Mouse (Mus musculus): Measurements from ENCODE around the gene Arhgap33. TPM values are rescaled to one million over a fixed set of nuclear protein-coding genes. Genes with fewer than 3 reads are reported as not detected.

The Arhgap33 gene
- total RNA-seq (2021) = under 1 TPM; 0.56 to 0.89 TPM

GRCm38 (mm10) chr7:30534633-30535577 lies at the start of gene Arhgap33:
Gene Arhgap33 (minus strand): TSS chr7:30535060.
- intact Hi-C loops (cut with DNase I) = no loop called here
- DNase-seq = peak; percentile 93 to 94

- intact Hi-C loops (cut with DNase I) = no loop called here
- no peak for DNase-seq
Observed at GRCm38 (mm10) chr7:30584339-30584738, 49.5 kb upstream of the Arhgap33 start.

DNA sequence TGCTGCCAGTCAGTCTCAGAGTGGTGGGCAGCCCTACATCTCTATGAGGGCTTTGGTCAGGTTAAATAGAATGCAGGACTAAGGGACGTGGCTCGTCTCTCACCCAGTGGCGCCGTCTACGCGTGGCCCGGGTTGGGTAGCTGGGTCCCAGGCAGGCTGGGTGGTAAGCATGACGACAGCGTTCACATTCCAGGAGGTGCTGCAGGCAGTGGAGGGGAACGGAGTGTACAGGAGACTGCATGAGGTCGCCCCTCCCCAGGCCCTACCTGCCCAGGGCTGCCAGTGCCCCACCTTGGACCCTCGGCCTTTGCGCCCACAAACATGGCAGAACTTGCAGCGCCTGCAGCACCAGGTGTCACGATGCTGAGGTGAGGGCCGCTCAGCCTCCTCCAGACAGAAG lies 46.7 kb upstream of the Arhgap33 start:
- no peak for DNase-seq
- intact Hi-C loops (cut with DNase I) = no loop called here

- no peak for DNase-seq
Observed at GRCm38 (mm10) chr7:30579950-30580349, 45.1 kb upstream of the Arhgap33 start.

DNA sequence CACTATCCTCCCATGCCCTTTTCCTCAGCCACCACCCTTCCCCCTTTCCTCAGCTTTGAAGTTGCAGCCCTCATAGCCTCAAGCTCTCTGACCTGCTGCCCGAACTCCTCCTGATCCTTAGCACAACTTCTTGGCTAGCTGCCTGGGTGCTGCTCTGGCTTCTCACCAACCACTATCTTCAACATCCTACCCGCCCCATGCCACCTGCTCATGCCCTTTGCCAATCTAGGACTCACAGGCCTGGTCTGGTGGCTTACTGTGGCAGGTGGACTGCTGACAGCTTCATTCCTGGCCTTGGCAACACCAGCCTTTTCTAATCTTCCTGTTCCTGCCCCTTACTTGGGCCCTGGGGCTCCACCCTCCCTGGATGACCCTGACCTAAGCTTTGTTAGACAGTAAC lies 38.1 kb upstream of the Arhgap33 start:
- DNase-seq = peak in 1 of 2 experiments; percentile 53
- intact Hi-C loops (cut with DNase I) = no loop called here

More at GRCm38 (mm10) chr7:30579950-30580349, 45.1 kb upstream of the Arhgap33 start:
- intact Hi-C loops (cut with DNase I) = no loop called here

- no peak for DNase-seq
- intact Hi-C loops (cut with DNase I) = no loop called here
Observed at GRCm38 (mm10) chr7:30572389-30572788, 37.5 kb upstream of the Arhgap33 start.

GRCm38 (mm10) chr7:30567555-30567954 lies 32.7 kb upstream of the Arhgap33 start:
- DNase-seq = no peak
- intact Hi-C loops (cut with DNase I) = no loop called here

DNA sequence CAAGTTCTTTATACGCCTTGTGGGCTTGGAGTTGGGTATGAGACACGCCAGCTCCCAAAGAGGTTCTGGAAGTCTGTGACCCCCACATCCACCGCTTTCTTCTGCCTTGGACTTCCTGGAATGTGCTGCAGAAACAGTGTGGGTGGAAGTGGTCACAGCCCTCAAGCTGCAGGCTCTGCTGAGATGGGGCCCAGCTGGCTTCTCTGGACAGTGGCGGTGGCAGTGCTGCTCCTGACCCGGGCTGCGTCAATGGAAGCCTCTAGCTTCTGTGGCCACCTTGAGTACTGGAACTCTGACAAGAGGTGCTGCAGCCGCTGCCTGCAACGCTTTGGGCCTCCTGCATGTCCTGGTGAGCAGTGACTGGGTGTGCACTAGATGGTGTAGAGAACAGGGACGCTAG lies 31.2 kb upstream of the Arhgap33 start:
- no peak for DNase-seq
- intact Hi-C loops (cut with DNase I) = no loop called here

DNA sequence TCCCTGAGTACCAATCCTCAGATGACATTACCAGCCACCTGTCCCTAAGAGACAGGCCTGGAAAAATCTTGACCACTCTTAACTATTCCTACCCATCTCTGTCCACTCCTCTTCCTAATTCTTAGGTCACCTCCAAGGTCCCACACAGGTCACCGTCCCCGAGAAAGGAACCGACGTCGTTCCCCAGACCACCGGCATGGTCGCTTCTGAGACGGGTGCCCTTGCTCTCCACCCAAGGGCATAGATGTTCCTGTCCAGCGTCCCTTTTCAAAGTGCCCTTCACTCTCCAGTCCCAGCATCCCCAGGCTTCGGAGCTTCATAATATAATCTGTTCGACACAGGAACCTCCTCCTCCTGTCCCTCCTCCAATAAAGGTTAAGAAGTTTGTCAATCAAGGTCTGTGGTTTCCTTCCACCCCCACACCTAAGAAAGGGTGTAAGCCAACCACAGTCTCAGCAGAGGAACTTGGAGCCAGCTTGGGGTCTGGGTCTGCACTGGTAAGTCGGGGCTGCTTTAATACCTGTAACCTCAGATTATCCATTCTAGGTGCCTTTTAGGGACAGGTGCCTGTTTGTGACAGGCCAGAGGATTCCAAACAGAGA lies 30.2 kb upstream of the Arhgap33 start, which contains the start of gene Igflr1:
Igflr1 (plus strand) TSS at position 458 of the 602 bp plus-strand sequence.
- intact Hi-C loops (cut with DNase I) = loop anchor here (1.0 kb wide), 1 partner anchor 22 kb away; no protein-coding TSS in a partner anchor
- no peak for DNase-seq

DNA sequence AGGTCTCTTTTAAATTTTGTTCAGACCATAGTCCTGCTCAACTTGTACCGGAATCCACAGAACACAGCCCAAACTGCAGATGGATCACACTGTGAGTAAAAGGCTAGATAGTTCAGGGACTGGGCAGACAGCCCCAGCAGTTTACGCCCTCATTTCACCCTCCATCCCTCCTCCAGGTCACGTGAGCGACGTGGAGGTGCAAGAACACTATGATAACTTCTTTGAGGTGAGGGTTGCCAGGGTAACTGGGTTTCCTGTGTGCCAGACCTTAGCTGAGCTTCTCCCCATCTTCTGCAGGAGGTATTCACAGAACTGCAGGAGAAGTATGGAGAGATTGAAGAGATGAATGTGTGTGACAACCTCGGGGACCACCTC lies 29.0 kb upstream of the Arhgap33 start:
- intact Hi-C loops (cut with DNase I) = loop anchor here (1.0 kb wide), 1 partner anchor 23 kb away; no protein-coding TSS in a partner anchor

GRCm38 (mm10) chr7:30563117-30563905 lies 28.5 kb upstream of the Arhgap33 start, which contains the start of the genes U2af1l4, Gm49396 and Psenen:
Gene U2af1l4 (plus strand): TSS chr7:30563301.
Gene Gm49396 (plus strand): TSS chr7:30563344.
Gene Psenen (minus strand): TSS chr7:30563627.
- intact Hi-C loops (cut with DNase I) = no loop called here
- peak; percentile 91 to 94 for DNase-seq

More for the DNA sequence above, 29.0 kb upstream of the Arhgap33 start:
- DNase-seq = no peak

DNA sequence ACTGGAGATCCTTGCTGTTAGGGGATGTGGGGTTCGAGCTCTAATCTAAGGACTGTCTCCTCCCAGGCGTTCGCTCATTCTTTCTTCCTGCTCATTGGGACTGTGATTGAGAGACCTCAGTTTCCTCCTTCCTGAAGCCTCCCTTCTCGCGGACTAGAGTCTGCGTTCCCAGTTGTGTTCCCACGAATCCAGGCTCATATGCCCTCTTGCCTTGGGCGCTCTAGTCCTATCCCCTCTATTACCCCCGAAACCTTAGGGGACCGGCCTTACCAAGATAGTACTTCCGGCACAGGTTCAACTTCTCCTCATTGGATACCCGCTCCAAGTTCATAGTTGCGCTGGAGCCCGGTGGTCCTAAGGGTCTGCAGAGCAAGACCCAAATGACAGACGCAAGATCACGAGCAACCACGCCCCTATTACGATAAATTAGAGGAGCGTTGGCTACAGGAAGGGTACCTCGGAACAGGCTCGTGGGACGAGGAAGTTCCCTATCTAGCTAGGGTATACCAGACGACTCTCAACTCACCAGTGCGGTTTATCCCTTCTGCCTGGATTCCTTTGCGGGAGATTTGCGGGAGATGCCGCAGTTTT lies 27.8 kb upstream of the Arhgap33 start:
- intact Hi-C loops (cut with DNase I) = no loop called here
- DNase-seq = peak in 1 of 2 experiments; percentile 27

- intact Hi-C loops (cut with DNase I) = no loop called here
- DNase-seq = no peak
Observed at GRCm38 (mm10) chr7:30560296-30560695, 25.4 kb upstream of the Arhgap33 start.

GRCm38 (mm10) chr7:30559443-30559954 lies 24.6 kb upstream of the Arhgap33 start, which contains the start of gene Lin37:
Gene Lin37 (minus strand): TSS chr7:30559838.
- peak; percentile 90 to 91 for DNase-seq
- intact Hi-C loops (cut with DNase I) = no loop called here

DNA sequence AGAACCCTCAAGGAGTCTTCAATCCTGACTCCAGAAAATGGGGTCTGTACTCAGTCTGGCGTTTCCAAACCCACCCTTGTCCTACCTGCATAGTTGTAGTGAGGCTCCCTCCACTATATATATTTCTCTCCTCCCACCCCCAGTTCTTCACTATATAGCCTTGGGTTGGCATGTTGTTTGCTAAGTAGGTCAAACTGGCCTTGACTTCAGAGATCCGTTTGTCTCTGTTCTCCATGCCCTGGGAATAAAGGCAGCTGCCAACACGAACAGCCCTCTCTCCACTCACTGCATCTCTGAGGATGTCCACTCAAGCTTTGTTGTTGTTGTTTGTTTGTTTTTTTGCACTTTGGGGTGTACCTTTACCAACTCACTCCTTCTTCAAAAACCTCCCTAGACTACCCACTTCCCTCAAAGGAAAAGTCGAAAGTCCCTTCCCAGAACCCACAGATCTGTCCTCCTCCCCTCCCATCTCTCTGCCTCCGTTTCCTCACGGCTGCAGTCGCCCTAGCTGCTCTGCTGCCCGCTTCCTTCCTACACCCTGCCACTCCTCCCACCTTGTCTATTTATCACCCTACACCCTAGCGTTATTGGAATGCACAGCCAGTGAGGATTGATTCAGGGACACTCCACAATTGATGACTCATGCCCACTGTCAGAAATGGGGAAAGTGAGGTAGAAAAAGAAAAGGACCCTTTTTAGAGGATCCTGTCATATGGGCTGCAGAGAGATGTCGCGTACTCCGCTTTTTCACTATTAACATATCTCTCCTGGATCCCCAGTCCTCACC lies 24.0 kb upstream of the Arhgap33 start:
- DNase-seq = no peak
- intact Hi-C loops (cut with DNase I) = no loop called here

- intact Hi-C loops (cut with DNase I) = no loop called here
- no peak for DNase-seq
Observed at GRCm38 (mm10) chr7:30557901-30558514, 23.1 kb upstream of the Arhgap33 start.

DNA sequence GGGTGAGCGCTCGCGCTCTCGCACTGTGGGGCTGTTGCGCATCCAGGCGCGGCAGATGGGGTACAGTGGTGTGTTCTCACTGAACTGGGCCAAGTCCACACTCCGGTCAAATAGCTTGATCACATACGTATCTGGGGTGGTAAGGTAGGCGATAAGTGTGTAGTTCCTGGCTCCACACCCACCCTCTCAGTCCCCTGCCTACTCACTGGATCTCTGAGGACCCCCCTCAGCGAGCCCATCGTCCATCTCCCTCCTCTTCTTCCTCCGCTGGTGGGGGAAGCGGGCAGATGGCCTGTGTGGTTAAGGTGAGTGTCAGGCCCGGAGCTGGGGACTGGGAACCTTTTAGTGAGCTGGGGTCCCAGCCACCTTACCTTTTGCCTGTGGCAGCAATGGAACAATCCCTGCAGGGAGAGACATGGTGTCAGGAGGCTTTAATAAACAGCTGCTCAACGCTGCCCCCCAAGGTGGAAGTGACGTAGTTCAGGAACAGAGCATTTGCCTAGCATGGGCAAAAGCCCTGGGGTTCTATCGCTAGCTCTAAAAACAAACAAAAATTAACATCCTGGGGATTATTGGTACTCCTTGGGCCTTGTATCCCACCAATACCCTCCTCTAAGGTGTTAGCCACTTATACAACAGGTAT lies 22.2 kb upstream of the Arhgap33 start:
- intact Hi-C loops (cut with DNase I) = no loop called here
- no peak for DNase-seq

Data from heart, postnatal 36 days (tissue).